Mouse (Mus musculus): ENCODE measurements at regions not wholly inside any gene's neighbourhood (a gene's known extent, or its start where the extent isn't known, plus 50 kb on each side); places are given as distances from the start of the nearest gene placed in this dataset.

GRCm38 (mm10) chr2:167821186-167821585, 110.7 kb upstream of the Ptpn1 start:
- TF ChIP-seq CTCF (IDR thresholded peaks at IDR 0.05; ENCODE audit: borderline replicate concordance, extremely low read depth, insufficient read depth, insufficient read length), result no peak
- TF ChIP-seq POLR2A (IDR thresholded peaks at IDR 0.05; ENCODE audit: borderline replicate concordance, extremely low read depth, insufficient read depth, insufficient read length, poor library complexity, severe bottlenecking), result no peak
